Mouse (Mus musculus) thymus, postnatal 14 days (tissue): ENCODE data around the gene Gpkow.

Experiments
- DNase-seq: peaks from one replicate; pipeline ENCODE4 v3.0.0; 2021

Gpkow gene

DNA sequence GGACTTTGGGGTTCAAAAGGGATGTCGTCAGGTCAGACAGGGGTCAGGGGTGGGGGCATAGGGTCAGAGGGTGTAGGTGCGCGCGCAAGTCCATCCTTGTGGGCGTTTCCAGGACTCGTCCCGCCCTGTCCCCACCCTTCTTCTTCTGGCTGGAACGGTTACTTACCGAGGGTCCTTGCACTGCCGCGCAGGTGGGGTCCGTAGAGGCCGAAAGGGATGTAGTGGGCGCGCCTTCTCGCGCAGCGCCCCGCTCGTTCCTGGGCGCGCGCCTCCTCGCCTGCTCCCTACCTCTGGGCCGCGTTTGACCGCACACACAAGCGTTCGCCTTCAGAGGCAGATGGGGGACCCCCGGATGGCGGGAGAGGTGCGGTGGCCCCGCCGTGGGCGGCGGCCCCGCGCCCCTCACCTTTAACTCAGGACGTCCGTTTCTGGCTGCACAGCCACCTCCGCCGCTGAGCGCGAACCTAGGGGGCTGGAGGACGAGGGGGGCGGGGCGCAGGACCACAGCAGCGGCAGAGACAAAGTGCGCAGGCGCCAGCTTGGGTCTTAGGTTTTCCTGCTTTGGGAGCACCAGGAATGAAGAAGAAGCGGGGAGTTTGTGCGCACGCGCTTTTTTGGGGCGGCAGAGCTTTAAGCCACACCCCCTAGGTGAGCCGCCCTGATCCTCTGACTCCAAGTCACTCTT lies 53.6 kb downstream of the Gpkow start, which contains the start of gene Ccdc120:
Ccdc120 (minus strand) TSS at position 474 of the 685 bp plus-strand sequence.
- peak; percentile 33 for DNase-seq

DNA sequence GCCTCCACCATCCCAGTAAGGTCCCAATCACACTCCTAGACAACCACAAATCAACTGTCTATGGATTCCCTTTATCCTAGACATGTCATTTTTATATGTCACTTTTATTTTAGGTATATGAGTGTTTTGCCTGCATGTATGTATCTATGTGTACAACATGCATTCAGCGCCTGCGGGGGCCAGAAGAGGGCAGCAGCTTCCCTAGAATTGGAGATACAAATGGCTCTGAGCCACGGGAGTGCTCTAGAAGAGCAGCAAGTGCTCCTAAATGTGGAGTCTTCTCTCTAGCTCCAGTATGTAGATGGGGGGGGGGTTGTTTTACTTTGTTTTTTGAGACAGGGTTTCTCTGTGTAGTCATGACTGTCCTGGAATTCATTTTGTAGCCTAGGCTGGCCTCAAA lies 56.7 kb downstream of the Gpkow start:
- peak; percentile 37 for DNase-seq
